Mouse (Mus musculus): Measurements from ENCODE around the gene Zfp454. TPM values are rescaled to one million over a fixed set of nuclear protein-coding genes. Genes with fewer than 3 reads are reported as not detected.

Zfp454 gene
- polyA plus RNA-seq, 2 experiments from 2014 or later = not detected

- peak; percentile 89 for ATAC-seq
Observed at GRCm38 (mm10) chr11:50841023-50841735, 46.3 kb downstream of the Zfp454 start, which contains the start of gene Zfp879. Zfp879 (minus strand) TSS chr11:50841552.

GRCm38 (mm10) chr11:50835727-50836126 is 51.7 kb downstream of the Zfp454 start:
- ATAC-seq = peak; percentile 94

GRCm38 (mm10) chr11:50827010-50827953 is 60.2 kb downstream of the Zfp454 start, which contains the start of gene Zfp354c:
Zfp354c (minus strand) TSS chr11:50827724.
- ATAC-seq = peak; percentile 98

GRCm38 (mm10) chr11:50826214-50826613 is 61.2 kb downstream of the Zfp454 start:
- ATAC-seq = no peak

Other genes starting within 250 kb of the Zfp454 start
- gene Zfp354c, start 59.9 kb downstream of the Zfp454 start, polyA plus RNA-seq (2017; shearing (Covaris generic)) = 1 to 10 TPM; 1.3 to 2.0 TPM
- gene Zfp879, start 46.1 kb downstream of the Zfp454 start, polyA plus RNA-seq (2017; shearing (Covaris generic)) = not detected
- gene Grm6, start 37.0 kb downstream of the Zfp454 start, polyA plus RNA-seq (2017; shearing (Covaris generic)) = not detected
- 1 to 10 TPM in 1 of 2 experiments, under 1 TPM in 1; 0.81 to 1.5 TPM for gene Zfp2, start 28.5 kb upstream of the Zfp454 start, polyA plus RNA-seq (2017; shearing (Covaris generic))
- not detected for gene Zfp354b, start 44.0 kb upstream of the Zfp454 start, polyA plus RNA-seq (2017; shearing (Covaris generic))
- not detected for gene 4933414I15Rik, start 56.1 kb upstream of the Zfp454 start, polyA plus RNA-seq (2017; shearing (Covaris generic))
- not detected for gene Prop1, start 66.1 kb upstream of the Zfp454 start, polyA plus RNA-seq (2017; shearing (Covaris generic))
- not detected for gene Olfr1378, start 78.9 kb upstream of the Zfp454 start, polyA plus RNA-seq (2017; shearing (Covaris generic))
- gene Olfr1377, start 94.3 kb upstream of the Zfp454 start, polyA plus RNA-seq (2017; shearing (Covaris generic)) = not detected
- gene Olfr51, start 115.9 kb upstream of the Zfp454 start, polyA plus RNA-seq (2017; shearing (Covaris generic)) = not detected
- gene Olfr54, start 126.6 kb upstream of the Zfp454 start, polyA plus RNA-seq (2017; shearing (Covaris generic)) = under 1 TPM in 1 of 2 experiments, not detected in 1; 0.08 TPM
- gene Olfr1375, start 160.5 kb upstream of the Zfp454 start, polyA plus RNA-seq (2017; shearing (Covaris generic)) = not detected
- gene Zfp354a, start 171.6 kb upstream of the Zfp454 start, polyA plus RNA-seq (2017; shearing (Covaris generic)) = not detected

All from CD4-positive, CD25-positive, alpha-beta regulatory T cell, adult 4 months (primary cell).